Mouse (Mus musculus) neural tube, embryonic 14.5 days (tissue): Measurements from ENCODE around the gene Slc22a22. TPM values are rescaled to one million over a fixed set of nuclear protein-coding genes. Genes with fewer than 3 reads are reported as not detected.

Source experiments
- ATAC-seq: fragments of 200-750 bp; cut with Nextera tagmentation; 2 replicates; pipeline ENCODE4 v1.8.0; 2017; ENCODE audit warnings: low read depth, mild to moderate bottlenecking, moderate TSS enrichment, moderate library complexity
- H3K27ac ChIP-seq: fragments of 300-500 bp; sonication (generic); 2 replicates; pipeline ENCODE4 v1.5.1; 2014; ENCODE audit warnings: low read depth, mild to moderate bottlenecking, control low read depth, low read length, moderate library complexity, mixed read lengths
- H3K27me3 ChIP-seq: fragments of 300-500 bp; sonication (generic); 2 replicates; pipeline ENCODE4 v1.6.1; 2014; ENCODE audit warnings: low read length; ENCODE audit not compliant: control insufficient read depth, insufficient read depth
- H3K36me3 ChIP-seq: fragments of 300-500 bp; sonication (generic); 2 replicates; pipeline ENCODE4 v1.6.1; 2014; ENCODE audit warnings: low read length, mixed read lengths; ENCODE audit not compliant: control insufficient read depth, insufficient read depth
- H3K4me1 ChIP-seq: fragments of 300-500 bp; sonication (generic); 2 replicates; pipeline ENCODE4 v1.6.1; 2014; ENCODE audit warnings: low read length; ENCODE audit not compliant: control insufficient read depth, insufficient read depth
- H3K4me2 ChIP-seq: fragments of 300-500 bp; sonication (generic); 2 replicates; pipeline ENCODE4 v1.6.1; 2014; ENCODE audit warnings: mild to moderate bottlenecking, low read depth, low read length, control low read depth
- H3K4me3 ChIP-seq: fragments of 300-500 bp; sonication (generic); 2 replicates; pipeline ENCODE4 v1.5.1; 2014; ENCODE audit warnings: low read depth, low read length, control low read depth, mixed read lengths
- H3K9ac ChIP-seq: fragments of 300-500 bp; sonication (generic); replicated peaks from 2 replicates; pipeline ENCODE4 v1.6.1; 2014; ENCODE audit warnings: low read depth, mild to moderate bottlenecking, control low read depth, low read length, mixed read lengths
- H3K9me3 ChIP-seq: fragments of 300-500 bp; sonication (generic); 2 replicates; pipeline ENCODE4 v1.6.1; 2016; ENCODE audit warnings: low read length; ENCODE audit not compliant: control insufficient read depth
- WGBS: fragments of 180-500 bp; shearing (Covaris S2); extraction: QIAGEN DNeasy Blood & Tissue Kit; methylation state at CpG from one replicate; pipeline ENCODE4 v1.1.7; 2014; 5-methylcytosine and 5-hydroxymethylcytosine counted together
- polyA plus RNA-seq: library from polyadenylated mRNA; unstranded; fragments of >200 nt; fragmentation: Nextera tagmentation; extraction: Ambion mirVana; gene quantifications from 2 replicates; pipeline ENCODE4 v1.2.1, GENCODE M21; 2014

The Slc22a22 gene
- polyA plus RNA-seq, 1 experiment from 2014 or later, result not detected

DNA sequence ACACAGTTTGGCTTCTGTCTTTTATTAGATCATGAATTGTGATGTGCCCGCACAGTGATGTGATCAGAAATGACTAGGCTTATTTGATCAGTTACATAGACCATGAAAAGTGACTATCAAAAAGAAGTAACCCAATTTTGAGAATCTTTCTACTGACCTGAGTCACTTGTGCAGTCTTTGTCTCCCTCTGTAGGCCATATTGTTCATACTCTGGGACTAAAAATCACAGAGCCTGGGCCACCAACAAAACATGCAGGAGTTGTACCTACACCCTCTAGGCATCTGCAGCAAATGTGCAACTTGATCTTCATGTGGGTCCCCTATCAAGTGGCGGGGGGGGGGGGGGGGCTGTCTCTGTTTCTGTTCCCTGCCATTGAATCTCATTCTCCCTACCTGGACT, 68.9 kb downstream of the Slc22a22 start:
- Histone ChIP-seq H3K27me3 (no peaks in the 10 kb centered on the region), H3K9ac (no peak overlapping the region), H3K4me3 (no peak overlapping the region), H3K27ac (no peak overlapping the region), H3K9me3 (no peaks in the 10 kb centered on the region), H3K4me1 (no peaks in the 10 kb centered on the region), H3K36me3 (no peaks in the 10 kb centered on the region), H3K4me2 (no peak overlapping the region)
- WGBS, result 73% methylated on average over 2 of the region's 2 CpGs
- ATAC-seq, result peak; percentile 49; the same call in 1 of the 2 replicates

DNA sequence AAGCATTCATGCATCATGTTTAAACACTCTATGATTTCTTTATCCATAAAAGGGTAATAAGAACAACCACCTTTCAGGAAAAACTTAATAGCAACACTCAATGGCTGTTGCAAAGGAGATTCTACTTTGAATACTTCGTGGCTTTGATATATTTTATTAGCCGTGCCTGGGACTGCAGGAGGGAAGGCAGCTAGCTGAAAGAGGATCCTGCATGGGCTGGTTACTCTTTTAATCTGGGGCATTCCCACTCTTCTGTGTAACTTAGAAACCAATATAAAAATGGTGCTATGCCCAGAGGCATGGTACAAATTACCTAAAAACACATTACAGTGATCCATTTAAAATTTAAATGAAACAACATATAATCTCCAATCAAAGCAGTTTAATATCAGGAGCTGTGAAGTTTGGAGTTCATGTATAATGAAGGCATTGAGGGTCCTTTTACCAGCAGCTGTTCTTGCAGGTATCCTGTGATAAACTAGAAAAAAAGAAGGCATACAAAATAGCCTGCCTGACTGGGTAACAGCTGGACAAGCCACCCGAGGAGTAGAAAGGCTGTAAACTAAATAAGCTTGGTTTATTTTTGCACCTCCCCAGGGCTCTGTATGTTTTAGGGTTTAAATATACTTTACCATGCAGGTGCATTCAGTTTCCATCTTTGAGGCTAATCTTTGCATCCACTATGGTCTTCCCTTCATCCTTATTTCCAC, 78.8 kb downstream of the Slc22a22 start:
- H3K27ac ChIP-seq, result no peak overlapping the region
- H3K4me3 ChIP-seq, result no peak overlapping the region
- no peaks in the 10 kb centered on the region for H3K27me3 ChIP-seq
- no peak overlapping the region for H3K4me2 ChIP-seq
- H3K36me3 ChIP-seq, result no peaks in the 10 kb centered on the region
- 39% methylated on average over 3 of the region's 3 CpGs for WGBS
- no peaks in the 10 kb centered on the region for H3K4me1 ChIP-seq
- no peak overlapping the region for H3K9ac ChIP-seq
- no peaks in the 10 kb centered on the region for H3K9me3 ChIP-seq
- ATAC-seq, result no peak

DNA sequence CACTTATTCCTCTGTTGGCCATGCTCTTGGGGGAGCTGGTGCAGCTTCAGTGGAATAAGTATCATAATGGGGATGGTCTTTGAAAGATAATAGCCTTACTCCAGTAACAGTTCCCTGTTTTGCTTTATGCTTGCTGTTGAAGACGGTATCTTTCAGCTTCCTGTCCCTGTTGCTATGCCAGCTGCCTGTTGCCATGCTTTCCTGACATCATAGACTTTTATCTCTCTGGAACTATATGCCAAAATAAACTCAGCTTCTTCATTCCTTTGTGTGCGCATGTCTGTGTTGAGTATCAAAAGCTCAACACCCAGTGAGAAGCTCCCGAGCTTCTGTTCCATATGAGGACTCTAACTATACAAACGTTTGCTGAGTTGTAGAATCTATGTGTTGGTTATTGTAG, 83.4 kb downstream of the Slc22a22 start:
- ATAC-seq, result no peak
- Histone ChIP-seq H3K4me1 (no peaks in the 10 kb centered on the region), H3K27me3 (no peaks in the 10 kb centered on the region), H3K9ac (no peak overlapping the region), H3K9me3 (no peaks in the 10 kb centered on the region), H3K4me2 (no peak overlapping the region), H3K4me3 (no peak overlapping the region), H3K27ac (no peak overlapping the region), H3K36me3 (no peaks in the 10 kb centered on the region)
- WGBS, result 85% methylated on average over 4 of the region's 4 CpGs

DNA sequence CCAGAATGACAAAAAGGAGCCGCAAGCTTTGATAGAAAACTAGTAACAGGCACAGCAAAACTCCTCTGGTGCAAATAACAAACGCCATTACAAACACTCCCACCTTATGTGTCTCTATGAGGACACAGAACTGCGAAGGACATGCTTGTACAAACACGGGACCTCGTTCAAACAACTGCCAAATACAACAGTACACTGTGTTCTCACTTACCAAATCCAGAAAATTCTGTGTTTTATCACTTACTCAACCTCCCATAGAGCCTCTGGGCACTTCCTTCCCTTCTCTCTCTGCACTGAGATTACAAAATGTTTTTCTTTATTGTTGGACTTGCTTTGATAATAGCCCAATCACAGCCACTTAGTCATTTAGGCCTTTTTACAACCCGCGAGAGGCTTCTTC, 97.0 kb downstream of the Slc22a22 start:
- WGBS, result 90% methylated on average over 7 of the region's 7 CpGs
- Histone ChIP-seq H3K4me3 (no peak overlapping the region), H3K4me2 (no peak overlapping the region), H3K36me3 (no peaks in the 10 kb centered on the region), H3K9me3 (no peaks in the 10 kb centered on the region), H3K9ac (no peak overlapping the region), H3K27me3 (no peaks in the 10 kb centered on the region), H3K27ac (no peak overlapping the region), H3K4me1 (no peaks in the 10 kb centered on the region)
- no peak for ATAC-seq

DNA sequence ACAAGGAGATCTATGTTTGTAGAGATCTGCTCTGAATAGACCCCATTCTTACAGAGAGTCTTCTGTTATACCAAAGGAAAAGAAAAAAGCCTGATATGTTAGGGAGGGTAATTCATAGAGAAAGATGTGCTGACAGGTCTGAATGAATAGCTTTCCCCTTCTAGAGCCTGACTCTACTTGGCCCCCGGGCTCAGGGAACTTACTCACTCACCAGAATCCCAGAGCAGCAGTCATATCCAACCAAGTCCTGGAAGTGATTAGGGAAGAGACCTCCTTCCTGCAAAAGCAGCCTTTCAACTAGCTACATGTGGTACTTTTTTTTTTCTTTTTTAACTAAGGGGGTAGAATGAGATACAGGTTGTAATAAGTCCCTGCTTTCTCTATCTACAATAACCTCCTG, 111.0 kb downstream of the Slc22a22 start:
- H3K9ac ChIP-seq, result no peak overlapping the region
- H3K4me2 ChIP-seq, result no peak overlapping the region
- H3K36me3 ChIP-seq, result no peaks in the 10 kb centered on the region
- H3K9me3 ChIP-seq, result no peaks in the 10 kb centered on the region
- no peak overlapping the region for H3K4me3 ChIP-seq
- WGBS, result 38% methylated on average over 1 of the region's 1 CpGs
- ATAC-seq, result no peak
- H3K27ac ChIP-seq, result no peak overlapping the region
- no peaks in the 10 kb centered on the region for H3K4me1 ChIP-seq
- no peaks in the 10 kb centered on the region for H3K27me3 ChIP-seq

DNA sequence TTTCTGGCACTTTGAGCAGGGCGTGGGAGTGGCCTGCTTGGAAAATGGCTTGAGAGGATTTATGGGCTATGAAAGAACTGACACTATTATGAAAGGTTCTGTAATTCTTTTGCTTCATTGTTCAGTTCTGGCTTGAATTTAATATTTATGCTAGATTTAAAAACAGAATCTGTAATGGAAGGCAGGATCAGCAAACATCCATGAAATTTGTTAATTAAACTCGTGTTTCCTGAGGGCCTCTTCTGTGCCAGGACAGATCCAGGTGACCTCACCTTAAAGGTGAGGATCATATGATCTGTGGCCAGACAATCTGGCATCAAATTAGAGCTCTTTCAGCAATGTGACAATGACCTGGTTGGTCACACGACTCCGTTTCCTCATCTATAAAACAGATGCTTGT, 122.1 kb downstream of the Slc22a22 start:
- no peak for ATAC-seq
- Histone ChIP-seq H3K9me3 (no peaks in the 10 kb centered on the region), H3K4me1 (no peaks in the 10 kb centered on the region), H3K4me3 (no peak overlapping the region), H3K9ac (no peak overlapping the region), H3K4me2 (no peak overlapping the region), H3K27ac (no peak overlapping the region), H3K36me3 (no peaks in the 10 kb centered on the region), H3K27me3 (no peaks in the 10 kb centered on the region)
- WGBS, result 82% methylated on average over 4 of the region's 4 CpGs

DNA sequence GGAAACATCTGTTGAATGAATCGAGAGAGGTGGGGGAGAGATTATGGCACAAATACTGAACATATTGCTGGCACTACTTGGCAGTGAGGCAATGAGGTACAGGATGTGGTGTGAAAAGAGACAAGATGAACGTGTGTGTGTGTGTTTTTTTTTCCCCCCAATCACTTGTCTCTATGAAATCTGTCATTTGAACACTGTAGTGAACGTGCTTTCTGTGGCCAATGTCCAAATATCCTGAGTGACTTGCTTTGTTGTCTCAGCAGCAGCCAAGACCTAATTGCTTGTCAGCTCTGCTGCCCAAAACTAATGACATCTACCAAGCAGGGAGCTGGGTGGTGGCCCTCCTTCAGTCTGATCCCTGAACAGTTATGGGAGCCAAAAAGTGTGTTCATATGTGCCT, 136.9 kb downstream of the Slc22a22 start:
- H3K4me2 ChIP-seq, result no peak overlapping the region
- no peaks in the 10 kb centered on the region for H3K4me1 ChIP-seq
- H3K27ac ChIP-seq, result no peak overlapping the region
- no peak for ATAC-seq
- no peak overlapping the region for H3K4me3 ChIP-seq
- no peaks in the 10 kb centered on the region for H3K36me3 ChIP-seq
- no peak overlapping the region for H3K9ac ChIP-seq
- WGBS, result 65% methylated on average over 3 of the region's 3 CpGs
- H3K9me3 ChIP-seq, result no peaks in the 10 kb centered on the region
- H3K27me3 ChIP-seq, result no peaks in the 10 kb centered on the region

DNA sequence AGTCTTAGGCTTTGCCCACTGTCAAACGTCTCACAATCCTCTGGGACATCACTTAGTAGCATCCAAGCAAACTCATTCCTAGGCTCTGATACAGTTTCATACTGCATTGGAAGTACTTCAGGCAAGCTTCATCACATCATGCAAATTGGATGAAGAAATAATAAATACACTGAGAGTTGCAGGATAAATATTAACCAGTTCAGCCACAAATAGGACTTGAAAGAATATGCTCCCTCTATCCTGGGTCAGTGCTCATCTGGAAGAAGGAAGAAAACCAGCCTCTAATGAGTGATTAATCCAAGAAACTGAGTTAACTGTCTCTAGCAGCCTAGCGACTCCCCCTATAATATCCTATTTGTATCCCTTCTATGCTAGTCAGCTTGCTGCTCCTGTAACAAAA, 146.1 kb downstream of the Slc22a22 start:
- no peak overlapping the region for H3K9ac ChIP-seq
- no peaks in the 10 kb centered on the region for H3K9me3 ChIP-seq
- no peak overlapping the region for H3K4me3 ChIP-seq
- H3K4me1 ChIP-seq, result no peaks in the 10 kb centered on the region
- ATAC-seq, result no peak
- no peak overlapping the region for H3K4me2 ChIP-seq
- no peaks in the 10 kb centered on the region for H3K36me3 ChIP-seq
- WGBS, result 88% methylated on average over 2 of the region's 2 CpGs
- H3K27ac ChIP-seq, result no peak overlapping the region
- H3K27me3 ChIP-seq, result no peaks in the 10 kb centered on the region

DNA sequence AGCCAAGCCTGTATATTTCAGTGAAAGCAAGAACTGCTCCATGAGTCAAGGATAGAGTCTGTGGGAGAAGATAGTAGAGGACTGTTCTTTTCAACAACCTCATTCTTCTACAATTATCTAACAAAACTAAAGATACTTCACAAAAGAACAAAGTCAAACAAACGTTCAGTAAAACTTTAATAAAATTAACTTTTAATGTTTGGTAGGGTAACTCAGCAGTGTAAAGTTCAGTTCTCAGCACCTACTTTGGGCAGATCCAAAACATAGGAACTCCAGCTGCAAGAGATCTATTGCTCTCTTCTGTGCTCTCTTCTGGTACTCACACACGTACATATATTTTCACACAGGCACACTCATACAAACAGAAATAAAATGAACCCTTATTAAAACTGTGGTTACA, 159.4 kb downstream of the Slc22a22 start:
- Histone ChIP-seq H3K27ac (no peak overlapping the region), H3K4me1 (no peaks in the 10 kb centered on the region), H3K4me2 (no peak overlapping the region), H3K4me3 (no peak overlapping the region), H3K9ac (no peak overlapping the region), H3K36me3 (no peaks in the 10 kb centered on the region), H3K9me3 (no peaks in the 10 kb centered on the region), H3K27me3 (no peaks in the 10 kb centered on the region)
- 83% methylated on average over 2 of the region's 2 CpGs for WGBS
- no peak for ATAC-seq
